ENCODE assay signal across 8 mouse cellular contexts in genomic region chr19:53038435-53038938, GRCm38 (mm10). TPM values are rescaled to one million over a fixed set of nuclear protein-coding genes. Genes with fewer than 3 reads are reported as not detected.
A peak's percentile ranks its signal among the peaks of the same experiment; 100 is the strongest.
DNase-seq lines count a peak whose midpoint lies in the region; ATAC-seq lines count a peak whose summit lies in the region.

No protein-coding gene starts in this region.

- ATAC-seq in common myeloid progenitor, adult 5-6 weeks (replicated peaks; ENCODE audit: low read depth, poor library complexity, severe bottlenecking) = peak; percentile 95
- ATAC-seq in megakaryocyte progenitor cell, adult 5-6 weeks (replicated peaks; ENCODE audit: poor library complexity) = peak; percentile 88

- peak; percentile 99 for DNase-seq in ZHBTc4 (ENCODE audit: low read depth, low spot score)
- peak; percentile 99 for DNase-seq in gastrocnemius, adult 8-10 months (ENCODE audit: low spot score in 2 of 2)
- peak; percentile 93 for DNase-seq in induced T-regulatory cell, adult 2 months (ENCODE audit: low read depth)
- DNase-seq in left cerebral cortex, adult 9 months (ENCODE audit: low spot score in 2 of 2) = peak; percentile 96 to 99
- DNase-seq in right cerebral cortex, postnatal 14 days = peak; percentile 98
- DNase-seq in urinary bladder, postnatal 36 days (ENCODE audit: low spot score in 2 of 2) = peak; percentile 100

RNA-seq across cellular contexts. Expression of gene Xpnpep1, which starts 1.5 kb away (rescaled TPM):
- 44.8 and 56.4 TPM in 2 replicates for total RNA-seq in common myeloid progenitor, adult 5-6 weeks (2017)
- 10 to 100 TPM; 37.7 to 45.2 (median 39.7) TPM for total RNA-seq in gastrocnemius, adult 8-10 months (2022)
- total RNA-seq in megakaryocyte progenitor cell, adult 5-6 weeks (2015) = 55.6 and 57.3 TPM in 2 replicates
- 46.9 and 62.8 TPM in 2 replicates for total RNA-seq in megakaryocyte progenitor cell, adult 5-6 weeks (2017)

Comparison
In these comparisons a context has a peak if more than half of its experiments do, and no peak if none do; other contexts are left out.
1. Peak in every context shown above with its lines: DNase-seq and ATAC-seq.